Mouse (Mus musculus): ENCODE measurements around the gene Tmem265.

Gene Tmem265

GRCm38 (mm10) chr7:127561340-127561858, at the start of gene Tmem265:
Tmem265 (plus strand) TSS chr7:127561390.
- peak; percentile 28 for DNase-seq

DNA sequence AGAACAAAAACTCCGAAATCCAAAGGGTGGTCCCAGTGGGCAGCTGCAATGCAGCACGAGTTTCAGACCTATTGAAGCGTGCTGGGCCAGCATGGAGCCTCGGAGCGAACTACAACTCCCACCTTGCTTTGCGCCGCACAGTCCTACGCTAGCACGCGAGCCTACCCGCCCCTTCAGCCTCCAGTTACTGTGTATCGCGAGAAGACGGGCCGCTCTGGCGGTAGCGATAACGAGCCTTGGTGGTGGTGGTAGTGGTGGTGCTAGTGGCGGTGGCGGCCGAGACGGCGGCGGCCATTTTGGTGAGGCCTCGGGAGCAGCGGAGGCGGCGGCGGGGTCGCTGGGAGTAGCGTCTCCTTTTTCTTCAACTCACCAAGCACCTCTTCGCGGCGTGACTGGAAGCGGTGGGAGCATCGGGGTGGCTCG, 49.4 kb upstream of the Tmem265 start, which contains the start of gene Srcap:
Srcap (plus strand) TSS at position 176 of the 423 bp plus-strand sequence.
- DNase-seq = peak; percentile 98

- peak; percentile 95 for DNase-seq
Observed at GRCm38 (mm10) chr7:127512231-127513015, 48.8 kb upstream of the Tmem265 start.

DNA sequence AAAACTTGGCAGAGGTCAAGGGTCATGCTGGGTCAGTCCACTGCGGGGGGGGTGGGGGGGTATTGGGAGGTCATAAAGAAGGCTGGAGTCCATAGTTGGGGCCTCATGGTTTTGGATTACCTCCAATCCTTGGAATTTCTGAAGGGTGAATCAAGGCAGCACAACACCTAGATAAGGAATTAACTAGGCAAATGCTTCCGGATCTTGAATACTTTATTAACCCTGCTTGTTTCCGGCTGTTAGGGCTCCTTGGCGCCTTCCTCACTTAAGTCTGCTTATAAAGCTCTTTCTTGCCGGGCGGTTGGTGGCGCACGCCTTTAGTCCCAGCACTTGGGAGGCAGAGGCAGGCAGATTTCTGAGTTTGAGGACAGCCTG, 48.2 kb upstream of the Tmem265 start:
- DNase-seq = no peak

DNA sequence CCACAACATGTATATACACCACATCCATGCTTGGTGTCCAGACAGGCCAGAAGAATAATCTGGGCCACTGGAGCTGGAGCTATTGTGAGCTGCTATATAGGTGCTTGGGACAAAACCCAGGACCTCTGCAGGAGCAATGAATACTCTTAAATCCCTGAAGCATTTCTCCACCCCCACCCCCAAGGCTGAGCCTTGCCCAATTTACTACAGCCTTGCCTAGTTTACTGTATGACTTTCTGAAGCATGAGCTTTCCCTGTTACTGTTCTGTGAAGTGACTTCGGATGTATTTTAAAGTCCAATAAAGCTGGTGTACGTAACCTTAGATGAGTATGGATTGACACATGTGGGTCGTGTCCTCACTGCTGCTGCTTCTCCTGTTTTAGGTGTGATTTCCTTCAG, 47.4 kb upstream of the Tmem265 start:
- no peak for DNase-seq

DNA sequence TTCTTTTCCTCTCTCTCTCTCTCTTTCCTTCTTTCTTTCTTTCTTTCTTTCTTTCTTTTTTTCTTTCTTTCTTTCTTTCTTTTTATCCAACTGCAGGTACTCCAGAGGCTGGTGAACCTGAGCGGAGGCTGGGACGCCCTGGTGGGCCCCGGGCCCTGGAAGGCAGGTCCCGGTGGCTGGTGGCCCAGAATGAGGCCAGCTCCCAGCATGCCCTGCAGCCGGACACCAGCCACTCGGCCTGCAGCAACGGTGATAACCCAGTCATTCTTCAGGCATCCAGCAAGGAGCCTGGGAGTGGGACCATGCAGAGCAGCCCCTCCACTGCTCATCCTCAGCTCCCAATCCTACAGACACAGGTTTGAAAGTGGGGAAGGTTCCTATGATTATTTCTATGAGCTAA, 45.3 kb upstream of the Tmem265 start:
- no peak for DNase-seq

GRCm38 (mm10) chr7:127516344-127516743, 44.8 kb upstream of the Tmem265 start:
- no peak for DNase-seq

- DNase-seq = no peak
Observed at GRCm38 (mm10) chr7:127519284-127519683, 41.9 kb upstream of the Tmem265 start, which contains the start of gene Gm42715. Gm42715 (plus strand) TSS chr7:127519584.

DNA sequence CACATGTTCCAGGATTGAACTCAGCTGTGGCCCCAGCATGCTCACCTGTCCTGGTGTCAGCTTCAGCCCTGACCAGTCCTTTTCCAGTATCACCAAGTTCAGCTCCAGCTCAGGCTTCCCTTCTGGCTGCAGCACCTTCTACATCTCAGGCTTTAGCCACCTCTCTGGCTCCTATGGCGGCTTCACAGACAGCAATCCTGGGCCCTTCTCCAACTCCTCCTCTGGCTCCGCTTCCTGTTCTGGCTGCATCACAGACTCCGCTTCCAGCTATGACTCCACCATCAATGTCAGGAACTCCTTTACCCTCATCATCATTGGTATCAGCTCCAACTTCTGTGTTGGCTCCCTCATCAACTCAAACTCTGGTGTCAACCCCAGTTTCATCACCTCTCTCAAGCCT, 19.5 kb upstream of the Tmem265 start:
- no peak for DNase-seq

GRCm38 (mm10) chr7:127549116-127549835, 11.9 kb upstream of the Tmem265 start:
- DNase-seq = no peak

GRCm38 (mm10) chr7:127551558-127551957, 9.6 kb upstream of the Tmem265 start:
- DNase-seq = no peak

DNA sequence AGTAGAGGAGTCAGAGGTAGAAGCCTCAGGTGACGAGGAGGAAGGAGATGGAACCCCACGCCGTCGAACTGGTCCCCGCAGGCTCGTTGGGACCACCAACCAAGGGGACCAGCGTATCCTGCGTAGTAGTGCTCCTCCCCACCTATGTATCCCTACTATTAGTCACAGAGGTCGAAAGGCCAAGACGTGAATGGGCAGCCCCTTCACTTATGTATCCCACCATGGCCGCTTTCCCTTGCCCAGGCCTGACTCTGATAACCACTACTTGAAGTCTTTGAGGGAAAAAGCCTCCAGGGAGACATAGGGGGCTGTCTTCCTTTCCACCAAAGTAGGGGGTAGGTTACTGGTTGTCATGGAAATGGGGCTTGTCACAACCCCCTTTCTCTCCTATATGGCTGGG, 610 bp upstream of the Tmem265 start:
- no peak for DNase-seq

DNA sequence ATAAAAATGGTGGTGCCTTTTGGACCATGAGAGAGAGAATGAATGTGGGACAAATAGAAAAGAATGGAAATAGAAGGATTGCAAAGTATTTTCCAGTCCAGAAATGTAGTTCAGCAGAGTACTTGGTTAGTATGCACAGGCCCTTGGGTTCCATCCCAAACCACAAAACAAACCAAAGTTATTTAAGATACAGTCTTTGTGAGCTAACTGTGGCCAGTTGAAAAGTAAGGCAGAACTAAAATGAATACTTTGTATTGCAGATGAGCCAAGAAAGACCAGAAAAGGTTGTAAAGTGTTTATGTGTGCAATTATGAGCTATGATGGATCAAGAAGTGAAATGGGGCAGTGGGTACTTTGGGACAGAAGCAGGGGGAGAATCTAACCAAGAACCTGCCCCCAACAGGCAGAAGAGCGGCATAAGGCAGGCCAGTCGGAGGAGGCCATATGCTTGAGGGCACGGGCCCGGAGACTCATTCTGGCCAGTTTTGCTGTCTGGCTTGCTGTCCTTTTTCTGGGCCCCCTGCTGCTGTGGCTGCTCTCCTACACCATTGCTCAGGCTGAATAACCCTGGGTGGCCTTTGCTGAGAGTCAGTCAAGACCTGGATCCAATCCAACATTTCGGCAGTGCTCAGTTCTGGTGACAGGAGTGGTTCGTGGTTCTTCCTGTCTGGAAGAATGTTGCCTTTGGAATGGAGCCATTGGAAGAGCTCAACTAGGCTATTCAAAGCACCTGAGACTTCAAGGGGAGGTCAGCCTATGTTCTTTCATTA, 3.4 kb downstream of the Tmem265 start:
- DNase-seq = peak; percentile 70

- DNase-seq = peak; percentile 96
Observed at GRCm38 (mm10) chr7:127572895-127573471, 11.8 kb downstream of the Tmem265 start, which contains the start of gene Phkg2. Phkg2 (plus strand) TSS chr7:127573340.

- DNase-seq = peak; percentile 24
Observed at GRCm38 (mm10) chr7:127573503-127574008, 12.4 kb downstream of the Tmem265 start.

GRCm38 (mm10) chr7:127574115-127574514, 12.9 kb downstream of the Tmem265 start:
- DNase-seq = no peak

- no peak for DNase-seq
Observed at GRCm38 (mm10) chr7:127583260-127583659, 22.1 kb downstream of the Tmem265 start.

GRCm38 (mm10) chr7:127585031-127585430, 23.8 kb downstream of the Tmem265 start:
- DNase-seq = no peak

DNA sequence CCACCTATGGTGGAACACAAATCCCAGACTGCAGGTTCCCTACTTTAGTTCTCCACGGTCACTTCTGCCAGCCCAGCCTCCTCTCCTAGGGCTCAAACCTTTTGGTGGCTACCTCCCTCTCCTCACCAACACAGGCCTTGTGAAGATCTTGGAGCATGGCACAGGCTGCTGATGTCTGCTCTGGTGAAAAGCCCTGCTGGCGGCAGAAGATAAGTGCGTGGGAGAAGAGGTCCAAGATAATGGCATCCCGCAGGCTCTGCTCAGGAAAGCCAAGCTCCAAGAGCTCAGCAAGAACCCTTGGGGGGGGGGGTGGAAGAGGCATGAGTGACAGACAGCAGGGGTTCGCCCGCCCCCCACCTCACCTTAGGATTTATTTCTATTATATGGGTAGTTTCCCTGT, 25.0 kb downstream of the Tmem265 start:
- DNase-seq = no peak

DNA sequence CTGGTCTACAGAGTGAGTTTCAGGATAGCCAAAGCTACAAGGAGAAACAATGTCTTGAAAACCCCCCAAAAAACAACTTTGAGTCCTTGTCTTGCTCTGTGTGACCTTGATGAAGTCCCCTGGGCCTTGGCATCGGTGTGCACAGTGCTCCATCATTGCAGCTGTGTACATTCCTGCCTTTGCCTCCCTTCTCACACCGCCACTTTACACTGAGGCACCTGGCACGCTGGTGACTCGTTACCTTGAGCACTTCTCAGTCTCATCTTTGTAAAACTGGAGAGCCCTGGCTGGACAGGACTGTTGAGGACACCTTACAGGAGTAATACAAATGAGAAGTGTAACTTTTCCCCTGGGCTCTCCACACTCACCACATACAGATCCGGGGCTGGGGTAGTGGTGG, 26.0 kb downstream of the Tmem265 start:
- no peak for DNase-seq

DNA sequence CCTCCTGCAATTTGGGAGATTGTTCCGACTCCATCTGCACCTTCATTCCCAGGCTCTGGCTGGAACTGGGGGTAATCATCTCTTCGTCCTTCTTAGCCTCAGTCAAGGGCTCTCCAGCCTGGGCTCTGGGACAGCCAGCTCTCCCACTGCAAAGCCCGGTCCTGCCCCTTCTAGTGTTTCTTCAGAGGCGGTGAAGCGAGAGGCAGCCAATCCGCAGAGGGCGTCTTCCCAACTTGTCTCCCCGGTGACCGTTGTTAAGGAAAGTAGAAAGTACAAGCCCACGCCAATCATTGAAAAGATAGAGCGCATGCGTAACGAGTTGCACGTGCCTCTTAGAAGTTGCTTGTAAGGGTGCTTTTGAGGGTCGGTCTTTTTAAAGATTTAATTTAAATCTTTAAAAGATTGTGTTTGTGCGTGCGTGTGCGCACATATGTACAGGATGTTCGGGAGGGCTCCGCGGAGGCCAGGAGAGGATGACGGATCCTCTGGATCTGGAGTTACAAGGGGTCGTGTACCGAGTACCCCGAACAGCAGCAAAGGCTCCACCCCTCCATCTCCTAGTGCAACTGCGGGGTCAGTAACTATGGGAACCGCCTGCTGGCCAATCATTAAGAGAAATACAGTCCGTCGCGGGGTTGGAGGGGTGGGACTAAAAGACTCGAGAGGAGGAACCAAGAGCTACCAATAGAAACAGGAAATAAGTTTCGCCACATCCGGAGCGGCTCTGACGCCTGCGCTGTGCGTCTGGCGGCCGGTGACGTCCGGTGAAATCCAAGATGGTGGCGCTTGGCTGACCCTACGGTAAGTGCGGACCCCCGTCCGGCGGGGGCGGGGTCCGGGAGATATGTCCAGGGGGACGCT, 27.1 kb downstream of the Tmem265 start, which contains the start of the genes Ccdc189 and Rnf40:
Ccdc189 (minus strand) TSS at position 585 of the 861 bp plus-strand sequence.
Rnf40 (plus strand) TSS at position 757 of the 861 bp plus-strand sequence.
- peak; percentile 97 for DNase-seq

Measured in kidney, postnatal 14 days (tissue).